Mouse (Mus musculus): ENCODE data around the gene Dnmt1.

GRCm38 (mm10) chr9:20966008-20966407, 6.3 kb upstream of the Dnmt1 start:
- no peak for TF ChIP-seq CTCF (IDR thresholded peaks at IDR 0.05; ENCODE audit: low read depth, low read length)
- no peak for TF ChIP-seq POLR2A (IDR thresholded peaks at IDR 0.05; ENCODE audit: extremely low read depth, insufficient read depth, low read length)

Data from liver, adult 2 months (tissue).